Mouse (Mus musculus): ENCODE measurements around the gene Cdc34. TPM values are rescaled to one million over a fixed set of nuclear protein-coding genes. Genes with fewer than 3 reads are reported as not detected.

Gene Cdc34
- total and polyA plus RNA-seq, 2 experiments from 2014 or later: 72.5 to 99.4 TPM

DNA sequence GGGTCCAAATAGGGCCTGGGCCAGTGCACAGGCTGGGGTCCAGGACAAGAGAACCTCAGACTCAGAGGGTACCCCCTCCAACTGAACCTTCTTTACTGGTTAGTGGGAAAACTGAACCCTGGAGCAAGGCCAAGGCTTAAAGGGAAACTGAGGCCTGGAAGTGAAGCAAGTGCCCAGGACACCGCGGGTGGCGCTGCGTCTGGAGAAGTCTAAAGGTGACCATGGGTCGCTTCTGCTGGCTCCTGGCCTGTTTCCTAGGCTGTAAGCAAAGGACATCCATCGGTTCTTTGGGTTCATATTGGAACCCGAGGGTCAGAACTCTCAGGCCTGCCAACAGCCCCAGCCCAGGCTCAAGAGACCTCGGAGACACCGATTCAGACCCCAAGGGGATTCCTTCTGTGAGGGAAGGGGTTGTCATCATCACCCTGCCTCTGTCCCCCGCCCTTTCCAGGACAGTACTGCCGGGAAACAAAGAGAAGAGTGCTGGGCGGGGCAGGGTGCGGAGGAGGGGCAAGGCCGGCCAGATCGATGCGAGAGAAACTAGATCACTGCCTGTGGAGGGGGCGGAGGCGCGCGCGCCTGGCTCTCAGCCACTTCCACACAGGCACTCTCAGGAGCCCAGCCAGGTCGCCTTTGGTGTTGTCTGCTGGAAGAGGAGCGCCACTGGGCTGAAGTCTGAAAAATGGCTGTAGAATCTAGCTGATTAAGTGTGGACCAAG, 43.4 kb upstream of the Cdc34 start:
- 4% methylated on average over 22 of the region's 23 CpGs for WGBS
- Histone ChIP-seq H3K27me3 (ENCODE audit: insufficient read depth, low read length) (peaks cover 5% of the 10 kb centered on the region; the same call in 1 of the 2 replicates), H3K4me2 (ENCODE audit: low read depth, low read length, poor library complexity, severe bottlenecking) (peak overlapping the region; percentile 92), H3K4me3 (ENCODE audit: low read depth, low read length) (peak overlapping the region; percentile 84; the same call in 1 of the 2 replicates), H3K9me3 (ENCODE audit: low read length) (no peaks in the 10 kb centered on the region), H3K27ac (ENCODE audit: low read depth, low read length) (peak overlapping the region; percentile 93; the same call in 1 of the 2 replicates), H3K9ac (replicated peaks; ENCODE audit: low read length, poor library complexity, severe bottlenecking) (peak overlapping the region; percentile 1; the same call in 1 of the 2 replicates), H3K4me1 (ENCODE audit: insufficient read depth, low read length) (peaks cover 12% of the 10 kb centered on the region; the same call in 1 of the 2 replicates), H3K36me3 (ENCODE audit: insufficient read depth, low read length) (no peaks in the 10 kb centered on the region)
- 0 out of 2 replicates have a peak, but pooled peaks have one; percentile 6 for TF ChIP-seq CTCF (IDR thresholded peaks at IDR 0.05)
- DNase-seq (ENCODE audit: low spot score) (peak; percentile 55), ATAC-seq (ENCODE audit: low FRiP score) (no peak)

- Histone ChIP-seq H3K4me3 (ENCODE audit: low read depth, low read length) (no peak within 1 kb of the TSS), H3K36me3 (ENCODE audit: insufficient read depth, low read length) (no peaks in the 10 kb centered on the region), H3K4me2 (ENCODE audit: low read depth, low read length, poor library complexity, severe bottlenecking) (no peak within 1 kb of the TSS), H3K9me3 (ENCODE audit: low read length) (no peaks in the 10 kb centered on the region), H3K27ac (ENCODE audit: low read depth, low read length) (no peak within 1 kb of the TSS), H3K9ac (replicated peaks; ENCODE audit: low read length, poor library complexity, severe bottlenecking) (no peak within 1 kb of the TSS), H3K4me1 (ENCODE audit: insufficient read depth, low read length) (no peaks in the 10 kb centered on the region), H3K27me3 (ENCODE audit: insufficient read depth, low read length) (no peaks in the 10 kb centered on the region)
- TF ChIP-seq CTCF (IDR thresholded peaks at IDR 0.05): no peak
- no peak for ATAC-seq (ENCODE audit: low FRiP score)
- DNase-seq (ENCODE audit: low spot score): no peak
- WGBS: 74% methylated on average over 8 of the region's 8 CpGs
These were observed 36.3 kb upstream of the Cdc34 start, which contains the start of gene Odf3l2 for GRCm38 (mm10) chr10:79645711-79646110. Gene Odf3l2 (minus strand): TSS chr10:79645738.

DNA sequence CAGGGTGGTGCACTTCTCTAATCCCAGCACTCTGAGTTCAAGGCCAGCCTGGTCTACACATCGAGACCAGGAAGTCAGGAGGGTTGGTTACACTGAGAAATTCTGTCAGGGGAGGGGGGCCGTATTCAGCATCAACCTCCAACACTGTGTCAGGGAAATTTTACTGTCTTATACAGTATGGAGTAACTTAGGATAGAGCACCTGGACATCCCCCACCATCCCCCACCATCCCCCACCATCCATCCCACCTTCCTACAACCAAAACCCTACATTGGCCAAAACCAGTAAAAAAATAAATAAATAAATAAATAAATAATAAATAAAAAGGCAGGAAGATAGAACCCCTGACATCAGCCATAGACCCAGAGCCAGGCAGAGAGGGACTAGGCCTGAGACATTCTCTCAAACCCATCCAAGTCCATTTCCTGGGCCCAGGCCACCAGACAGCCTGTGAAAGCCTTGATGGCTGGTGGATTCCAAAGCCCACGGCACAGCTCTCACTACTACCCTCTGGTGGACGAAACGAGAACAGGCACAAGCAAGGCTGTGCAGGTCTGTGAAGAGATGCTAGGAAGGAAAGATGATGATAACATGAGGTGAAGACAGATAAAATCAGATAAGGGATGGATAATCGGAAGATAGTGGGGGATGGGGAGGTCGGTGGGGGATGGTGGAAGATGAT, 32.8 kb upstream of the Cdc34 start:
- no peak overlapping the region for H3K9ac ChIP-seq (replicated peaks; ENCODE audit: low read length, poor library complexity, severe bottlenecking)
- 33% methylated on average over 7 of the region's 7 CpGs for WGBS
- no peak overlapping the region for H3K27ac ChIP-seq (ENCODE audit: low read depth, low read length)
- no peaks in the 10 kb centered on the region for H3K27me3 ChIP-seq (ENCODE audit: insufficient read depth, low read length)
- ATAC-seq (ENCODE audit: low FRiP score) (no peak), DNase-seq (ENCODE audit: low spot score) (peak; percentile 77)
- H3K4me3 ChIP-seq (ENCODE audit: low read depth, low read length): no peak overlapping the region
- H3K4me2 ChIP-seq (ENCODE audit: low read depth, low read length, poor library complexity, severe bottlenecking): no peak overlapping the region
- no peaks in the 10 kb centered on the region for H3K9me3 ChIP-seq (ENCODE audit: low read length)
- H3K36me3 ChIP-seq (ENCODE audit: insufficient read depth, low read length): no peaks in the 10 kb centered on the region
- peaks cover 1% of the 10 kb centered on the region; the same call in 1 of the 2 replicates for H3K4me1 ChIP-seq (ENCODE audit: insufficient read depth, low read length)
- peak; percentile 95 for TF ChIP-seq CTCF (IDR thresholded peaks at IDR 0.05)

DNA sequence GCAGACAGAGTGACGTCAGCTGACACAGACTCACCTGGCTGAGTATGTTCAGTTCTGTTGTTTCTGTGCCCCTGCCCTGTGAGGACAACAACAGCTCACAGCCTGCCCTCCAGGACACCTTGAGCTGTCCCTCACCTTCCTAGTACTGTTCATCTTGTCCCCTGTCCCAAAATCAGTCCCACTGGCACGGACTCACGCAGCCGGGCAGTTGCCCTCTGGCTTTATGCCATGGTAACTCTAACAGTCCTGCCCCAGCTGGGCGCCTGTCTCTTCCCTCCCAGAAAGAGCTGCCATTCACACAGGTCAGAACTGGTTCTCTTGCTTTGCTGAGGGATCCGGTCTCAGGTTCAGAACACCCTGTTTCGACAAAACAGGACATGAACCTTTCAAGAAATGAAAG, 29.2 kb upstream of the Cdc34 start:
- peaks cover 18% of the 10 kb centered on the region; the same call in 1 of the 2 replicates for H3K4me1 ChIP-seq (ENCODE audit: insufficient read depth, low read length)
- no peak overlapping the region for H3K27ac ChIP-seq (ENCODE audit: low read depth, low read length)
- no peak for DNase-seq (ENCODE audit: low spot score)
- ATAC-seq (ENCODE audit: low FRiP score): no peak
- no peak overlapping the region for H3K4me3 ChIP-seq (ENCODE audit: low read depth, low read length)
- H3K9ac ChIP-seq (replicated peaks; ENCODE audit: low read length, poor library complexity, severe bottlenecking): no peak overlapping the region
- no peaks in the 10 kb centered on the region for H3K9me3 ChIP-seq (ENCODE audit: low read length)
- no peak for TF ChIP-seq CTCF (IDR thresholded peaks at IDR 0.05)
- 80% methylated on average over 7 of the region's 7 CpGs for WGBS
- no peaks in the 10 kb centered on the region for H3K27me3 ChIP-seq (ENCODE audit: insufficient read depth, low read length)
- no peaks in the 10 kb centered on the region for H3K36me3 ChIP-seq (ENCODE audit: insufficient read depth, low read length)
- H3K4me2 ChIP-seq (ENCODE audit: low read depth, low read length, poor library complexity, severe bottlenecking): no peak overlapping the region

GRCm38 (mm10) chr10:79654946-79655395, 27.0 kb upstream of the Cdc34 start:
- no peak for TF ChIP-seq CTCF (IDR thresholded peaks at IDR 0.05)
- Histone ChIP-seq H3K4me3 (ENCODE audit: low read depth, low read length) (no peak overlapping the region), H3K27ac (ENCODE audit: low read depth, low read length) (peak overlapping the region; percentile 83), H3K4me2 (ENCODE audit: low read depth, low read length, poor library complexity, severe bottlenecking) (no peak overlapping the region), H3K9me3 (ENCODE audit: low read length) (no peaks in the 10 kb centered on the region), H3K36me3 (ENCODE audit: insufficient read depth, low read length) (no peaks in the 10 kb centered on the region), H3K9ac (replicated peaks; ENCODE audit: low read length, poor library complexity, severe bottlenecking) (no peak overlapping the region), H3K27me3 (ENCODE audit: insufficient read depth, low read length) (no peaks in the 10 kb centered on the region), H3K4me1 (ENCODE audit: insufficient read depth, low read length) (peaks cover 18% of the 10 kb centered on the region; the same call in 1 of the 2 replicates)
- DNase-seq (ENCODE audit: low spot score): peak; percentile 75
- peak; percentile 90 for ATAC-seq (ENCODE audit: low FRiP score)
- 0% methylated on average over 1 of the region's 1 CpGs for WGBS

DNA sequence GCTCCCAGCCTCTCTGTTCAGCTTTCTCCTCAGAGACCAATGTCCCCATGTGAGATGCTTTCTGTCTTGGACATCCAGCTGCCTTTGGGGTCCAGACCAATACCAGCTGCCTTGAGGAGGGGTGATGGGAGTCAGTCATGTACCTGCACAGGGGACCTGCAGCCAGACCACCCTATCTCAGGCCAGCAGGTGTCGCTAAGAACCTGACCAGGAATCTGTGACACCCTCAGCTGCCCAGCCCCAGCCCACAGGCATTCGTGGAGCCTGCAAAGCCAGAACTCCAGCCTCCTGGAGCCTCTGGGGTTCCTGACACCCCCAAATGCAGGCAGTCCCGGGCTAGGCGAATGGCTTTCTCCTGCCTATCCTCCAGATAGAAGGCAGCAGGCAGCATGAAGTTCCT, 23.2 kb upstream of the Cdc34 start:
- ATAC-seq (ENCODE audit: low FRiP score) (no peak), DNase-seq (ENCODE audit: low spot score) (no peak)
- Histone ChIP-seq H3K27ac (ENCODE audit: low read depth, low read length) (no peak overlapping the region), H3K4me2 (ENCODE audit: low read depth, low read length, poor library complexity, severe bottlenecking) (no peak overlapping the region), H3K9me3 (ENCODE audit: low read length) (no peaks in the 10 kb centered on the region), H3K4me3 (ENCODE audit: low read depth, low read length) (no peak overlapping the region), H3K4me1 (ENCODE audit: insufficient read depth, low read length) (peaks cover 18% of the 10 kb centered on the region; the same call in 1 of the 2 replicates), H3K9ac (replicated peaks; ENCODE audit: low read length, poor library complexity, severe bottlenecking) (no peak overlapping the region), H3K27me3 (ENCODE audit: insufficient read depth, low read length) (no peaks in the 10 kb centered on the region), H3K36me3 (ENCODE audit: insufficient read depth, low read length) (no peaks in the 10 kb centered on the region)
- peak; percentile 59 for TF ChIP-seq CTCF (IDR thresholded peaks at IDR 0.05)
- WGBS: 9% methylated on average over 4 of the region's 4 CpGs

All from midbrain, postnatal 0 days (tissue).